Comparison of ENCODE assay signal across 8 mouse cellular contexts in genomic region chr9:21803986-21804644, GRCm38 (mm10). TPM values are rescaled to one million over a fixed set of nuclear protein-coding genes. Genes with fewer than 3 reads are reported as not detected.
A peak's percentile ranks its signal among the peaks of the same experiment; 100 is the strongest.
DNase-seq lines count a peak whose midpoint lies in the region; ATAC-seq and TF ChIP-seq lines count a peak whose summit lies in the region.

No protein-coding gene starts in this region.

- peak in 1 of 2 experiments; percentile 69; a peak in 3 of 4 replicates for TF ChIP-seq POLR2A in MEL (IDR thresholded peaks at IDR 0.05; ENCODE audit: control insufficient read depth in 1 of 2, insufficient read depth in 1 of 2, low read depth in 1 of 2, low read length in 2 of 2, poor library complexity in 1 of 2)

- peak in 2 of 3 experiments; percentile 100 for TF ChIP-seq CTCF in MEL (IDR thresholded peaks at IDR 0.05 in 2 of 3, conservative IDR thresholded peaks at IDR 0.05 in 1 of 3; ENCODE audit: control insufficient read depth in 1 of 3, insufficient read depth in 1 of 3, low read depth in 2 of 3, low read length in 3 of 3, poor library complexity in 1 of 3, severe bottlenecking in 1 of 3)

- no peaks in the 10 kb centered on the region for H3K27me3 ChIP-seq in MEL (ENCODE audit: control insufficient read depth in 1 of 2, insufficient read depth in 2 of 2, low read length in 2 of 2)
- no peaks in the 10 kb centered on the region for H3K27me3 ChIP-seq in hindbrain, embryonic 10.5 days (ENCODE audit: insufficient read depth, poor library complexity, severe bottlenecking)

- no peak for TF ChIP-seq EP300 in MEL (IDR thresholded peaks at IDR 0.05; ENCODE audit: low read depth in 1 of 2, low read length in 2 of 2)

- H3K9ac ChIP-seq in MEL (ENCODE audit: control insufficient read depth, low read depth, low read length, poor library complexity, severe bottlenecking) = peak overlapping the region; percentile 47

- no peaks in the 10 kb centered on the region for H3K36me3 ChIP-seq in MEL (ENCODE audit: control insufficient read depth in 1 of 2, insufficient read depth in 2 of 2, low read length in 2 of 2)
- peaks cover 17% of the 10 kb centered on the region for H3K36me3 ChIP-seq in hindbrain, embryonic 10.5 days

- no peak overlapping the region for H3K27ac ChIP-seq in MEL (ENCODE audit: control insufficient read depth, low read depth, low read length)
- peak overlapping the region; percentile 1; the same call in 1 of the 2 replicates for H3K27ac ChIP-seq in hindbrain, embryonic 10.5 days

- peak overlapping the region; percentile 35 to 39; a peak in 3 of 4 replicates for H3K4me3 ChIP-seq in MEL (ENCODE audit: control insufficient read depth in 1 of 2, insufficient read depth in 1 of 2, low read depth in 2 of 2, low read length in 2 of 2)
- H3K4me3 ChIP-seq in hindbrain, embryonic 10.5 days = 0 out of 2 replicates have a peak overlapping the region, but pooled peaks have one; percentile 9

- no peak; the same call in none of the 2 replicates for TF ChIP-seq RAD21 in MEL (IDR thresholded peaks at IDR 0.05; ENCODE audit: low read depth, low read length)

- no peaks in the 10 kb centered on the region for H3K9me3 ChIP-seq in MEL (replicated peaks; ENCODE audit: insufficient read depth, low read length)
- H3K9me3 ChIP-seq in hindbrain, embryonic 10.5 days = no peaks in the 10 kb centered on the region

- WGBS in hindbrain, embryonic 10.5 days = 46% methylated on average over 13 of the region's 13 CpGs

- no peaks in the 10 kb centered on the region for H3K79me2 ChIP-seq in MEL (ENCODE audit: control insufficient read depth, insufficient read depth, low read length, poor library complexity)

- peak; percentile 95 for DNase-seq in MEL (ENCODE audit: low read depth, low spot score)
- peak; percentile 92 for DNase-seq in cerebellum, adult 8-10 months
- DNase-seq in hindbrain, embryonic 10.5 days (ENCODE audit: low spot score) = peak; percentile 78
- peak; percentile 83 to 85 for DNase-seq in layer of hippocampus, postnatal 10 days (ENCODE audit: low spot score in 2 of 2)
- peak; percentile 95 for DNase-seq in lung, postnatal 10 days
- DNase-seq in ovary, postnatal 36 days (ENCODE audit: low spot score) = peak; percentile 83
- peak; percentile 77 for DNase-seq in thymus, postnatal 14 days

- H3K4me1 ChIP-seq in MEL (ENCODE audit: control insufficient read depth in 1 of 2, insufficient read depth in 2 of 2, low read length in 2 of 2) = no peaks in the 10 kb centered on the region
- H3K4me1 ChIP-seq in hindbrain, embryonic 10.5 days (replicated peaks) = peaks cover 7% of the 10 kb centered on the region

- ATAC-seq in frontal cortex, adult (ENCODE audit: low TSS enrichment) = peak; percentile 90

TF ChIP-seq in MEL, 35 proteins besides CTCF, POLR2A, EP300 and RAD21:
- TF ChIP-seq MEF2A (IDR thresholded peaks at IDR 0.05; ENCODE audit: extremely low read depth, insufficient replicate concordance, low read depth, low read length, poor library complexity, severe bottlenecking) (no peak), SIN3A (IDR thresholded peaks at IDR 0.05; ENCODE audit: low read length) (peak; percentile 61), MAX (IDR thresholded peaks at IDR 0.05; ENCODE audit: low read length) (0 out of 2 replicates have a peak, but pooled peaks have one; percentile 12), MAFK (IDR thresholded peaks at IDR 0.05; ENCODE audit: borderline replicate concordance, low read depth, low read length) (no peak), USF1 (IDR thresholded peaks at IDR 0.05; ENCODE audit: low read depth, low read length) (no peak), NELFE (IDR thresholded peaks at IDR 0.05; ENCODE audit: low read depth, low read length) (peak; percentile 37), MAZ (IDR thresholded peaks at IDR 0.05; ENCODE audit: low read depth, low read length) (peak; percentile 93), ELF1 (IDR thresholded peaks at IDR 0.05; ENCODE audit: low read depth, low read length) (no peak), MYC (IDR thresholded peaks at IDR 0.05; ENCODE audit: low read depth, low read length) (peak; percentile 78; the same call in 1 of the 2 replicates), MXI1 (IDR thresholded peaks at IDR 0.05; ENCODE audit: low read depth, low read length) (0 out of 2 replicates have a peak, but pooled peaks have one; percentile 10), SMC3 (IDR thresholded peaks at IDR 0.05; ENCODE audit: low read depth, low read length) (peak; percentile 99), CHD1 (IDR thresholded peaks at IDR 0.05; ENCODE audit: low read depth, low read length) (no peak), RCOR1 (IDR thresholded peaks at IDR 0.05; ENCODE audit: low read depth, low read length) (no peak), UBTF (IDR thresholded peaks at IDR 0.05; ENCODE audit: borderline replicate concordance, insufficient read depth, low read depth, low read length) (0 out of 2 replicates have a peak, but pooled peaks have one; percentile 76), HCFC1 (IDR thresholded peaks at IDR 0.05; ENCODE audit: low read depth, low read length) (peak; percentile 55; the same call in 1 of the 2 replicates), TBP (IDR thresholded peaks at IDR 0.05; ENCODE audit: low read depth, low read length) (0 out of 2 replicates have a peak, but pooled peaks have one; percentile 8), GABPA (IDR thresholded peaks at IDR 0.05; ENCODE audit: low read depth, low read length) (no peak), NRF1 (IDR thresholded peaks at IDR 0.05; ENCODE audit: insufficient read depth, low read depth, low read length, poor library complexity, severe bottlenecking) (no peak), TCF12 (IDR thresholded peaks at IDR 0.05; ENCODE audit: low read depth, low read length) (0 out of 2 replicates have a peak, but pooled peaks have one; percentile 41), CHD2 (IDR thresholded peaks at IDR 0.05; ENCODE audit: low read length) (no peak; the same call in 1 of the 2 replicates), KAT2A (conservative IDR thresholded peaks at IDR 0.05; ENCODE audit: low read depth, low read length) (no peak), POLR2AphosphoS2 (IDR thresholded peaks at IDR 0.05; ENCODE audit: low read length) (no peak), E2F4 (IDR thresholded peaks at IDR 0.05; ENCODE audit: borderline replicate concordance, low read depth, low read length) (0 out of 2 replicates have a peak, but pooled peaks have one; percentile 22), ZNF384 (IDR thresholded peaks at IDR 0.05; ENCODE audit: low read depth, low read length) (no peak), ETS1 (IDR thresholded peaks at IDR 0.05; ENCODE audit: low read depth, low read length) (no peak), TAL1 (IDR thresholded peaks at IDR 0.05; ENCODE audit: low read length) (no peak), ZKSCAN1 (IDR thresholded peaks at IDR 0.05; ENCODE audit: low read depth, low read length) (no peak), POLR2AphosphoS5 (IDR thresholded peaks at IDR 0.05; ENCODE audit: borderline replicate concordance, low read depth, low read length) (no peak), USF2 (IDR thresholded peaks at IDR 0.05; ENCODE audit: borderline replicate concordance in 1 of 2, insufficient read depth in 1 of 2, low read depth in 1 of 2, low read length in 2 of 2) (no peak), ZC3H11A (IDR thresholded peaks at IDR 0.05; ENCODE audit: low read depth, low read length) (peak; percentile 98), GATA1 (IDR thresholded peaks at IDR 0.05; ENCODE audit: low read depth, low read length) (0 out of 2 replicates have a peak, but pooled peaks have one; percentile 29), BHLHE40 (IDR thresholded peaks at IDR 0.05; ENCODE audit: borderline replicate concordance, low read depth, low read length) (peak; percentile 61), JUND (IDR thresholded peaks at IDR 0.05; ENCODE audit: low read depth, low read length) (peak; percentile 61; the same call in 1 of the 2 replicates), MYB (IDR thresholded peaks at IDR 0.05; ENCODE audit: low read depth, low read length) (no peak), ZMIZ1 (IDR thresholded peaks at IDR 0.05; ENCODE audit: low read depth, low read length) (no peak)

RNA-seq across cellular contexts. Expression of gene Kank2, which starts 5.6 kb away (rescaled TPM):
- 5.9 and 7.6 TPM in 2 replicates for total RNA-seq in MEL (2012; rRNA removed)
- 10 to 100 TPM in 1 of 2 experiments, not detected in 1; 16.3 TPM for polyA plus RNA-seq in MEL (2012; ENCODE audit: insufficient read depth in 1 of 2, insufficient read length in 2 of 2, low read depth in 1 of 2, low replicate concordance in 2 of 2, missing spikeins in 1 of 2)
- 10.0 and 11.0 TPM in 2 replicates for polyA plus RNA-seq in hindbrain, embryonic 10.5 days (2016; fragmentation: Nextera tagmentation; extraction: Ambion mirVana)
- 1 to 10 TPM; 7.5 to 7.8 TPM for total RNA-seq in layer of hippocampus, postnatal 10 days (2021)

RNA-seq across cellular contexts. Expression of gene Angptl8, which starts 31.2 kb away (rescaled TPM):
- not detected in 2 replicates for total RNA-seq in MEL (2012; rRNA removed)
- under 1 TPM in 1 of 2 experiments, not detected in 1; 0.25 TPM for polyA plus RNA-seq in MEL (2012; ENCODE audit: insufficient read depth in 1 of 2, insufficient read length in 2 of 2, low read depth in 1 of 2, low replicate concordance in 2 of 2, missing spikeins in 1 of 2)
- 0.70 and 0.85 TPM in 2 replicates for polyA plus RNA-seq in hindbrain, embryonic 10.5 days (2016; fragmentation: Nextera tagmentation; extraction: Ambion mirVana)
- not detected for total RNA-seq in layer of hippocampus, postnatal 10 days (2021)

RNA-seq across cellular contexts. Expression of gene Spc24, which starts 44.0 kb away (rescaled TPM):
- 304 and 305 TPM in 2 replicates for total RNA-seq in MEL (2012; rRNA removed)
- 100 to 1,000 TPM in 1 of 2 experiments, not detected in 1; 377 TPM for polyA plus RNA-seq in MEL (2012; ENCODE audit: insufficient read depth in 1 of 2, insufficient read length in 2 of 2, low read depth in 1 of 2, low replicate concordance in 2 of 2, missing spikeins in 1 of 2)
- polyA plus RNA-seq in hindbrain, embryonic 10.5 days (2016; fragmentation: Nextera tagmentation; extraction: Ambion mirVana) = 132 and 165 TPM in 2 replicates
- total RNA-seq in layer of hippocampus, postnatal 10 days (2021) = 1 to 10 TPM; 4.6 to 6.4 TPM

RNA-seq across cellular contexts. Expression of gene Dock6, which starts 48.3 kb away (rescaled TPM):
- 3.3 and 5.0 TPM in 2 replicates for total RNA-seq in MEL (2012; rRNA removed)
- 10 to 100 TPM in 1 of 2 experiments, not detected in 1; 21.3 TPM for polyA plus RNA-seq in MEL (2012; ENCODE audit: insufficient read depth in 1 of 2, insufficient read length in 2 of 2, low read depth in 1 of 2, low replicate concordance in 2 of 2, missing spikeins in 1 of 2)
- 23.7 and 24.1 TPM in 2 replicates for polyA plus RNA-seq in hindbrain, embryonic 10.5 days (2016; fragmentation: Nextera tagmentation; extraction: Ambion mirVana)
- total RNA-seq in layer of hippocampus, postnatal 10 days (2021) = 10 to 100 TPM; 32.6 to 34.5 TPM

Comparison
In these comparisons a context has a peak if more than half of its experiments do, and no peak if none do; other contexts are left out.
1. RNA of gene Spc24, which starts 44.0 kb away (total RNA-seq): 304 to 305 TPM in MEL; 4.6 to 6.4 TPM in layer of hippocampus, postnatal 10 days; every median in the first group is over 10 times any median in the second.
2. Peak in every context shown above with its lines, with median percentiles within 50 percentile points of each other: DNase-seq.